Mouse (Mus musculus) neural tube, embryonic 13.5 days (tissue): ENCODE measurements around the gene Dpm3. TPM values are rescaled to one million over a fixed set of nuclear protein-coding genes. Genes with fewer than 3 reads are reported as not detected.
A peak's percentile ranks its signal among the peaks of the same experiment; 100 is the strongest.

Experiments
- ATAC-seq: fragments of 200-750 bp; cut with Nextera tagmentation; 2 replicates; pipeline ENCODE4 v1.8.0; 2017; ENCODE audit warnings: low read depth, mild to moderate bottlenecking, moderate TSS enrichment, moderate library complexity
- H3K27ac ChIP-seq: fragments of 300-500 bp; sonication (generic); replicated peaks from 2 replicates; pipeline ENCODE4 v1.5.1; 2015; ENCODE audit warnings: moderate library complexity, mild to moderate bottlenecking, inconsistent platforms
- H3K27me3 ChIP-seq: fragments of 300-500 bp; sonication (generic); 2 replicates; pipeline ENCODE4 v1.6.1; 2015; ENCODE audit warnings: mild to moderate bottlenecking, inconsistent platforms
- H3K36me3 ChIP-seq: fragments of 300-500 bp; sonication (generic); 2 replicates; pipeline ENCODE4 v1.6.1; 2015; ENCODE audit warnings: mild to moderate bottlenecking, inconsistent platforms
- H3K4me1 ChIP-seq: fragments of 300-500 bp; sonication (generic); replicated peaks from 2 replicates; pipeline ENCODE4 v1.6.1; 2015; ENCODE audit warnings: inconsistent platforms
- H3K4me2 ChIP-seq: fragments of 300-500 bp; sonication (generic); 2 replicates; pipeline ENCODE4 v1.6.1; 2015; ENCODE audit warnings: inconsistent platforms, mild to moderate bottlenecking, moderate library complexity
- H3K4me3 ChIP-seq: fragments of 300-500 bp; sonication (generic); 2 replicates; pipeline ENCODE4 v1.5.1; 2015; ENCODE audit warnings: mild to moderate bottlenecking, inconsistent platforms
- H3K9ac ChIP-seq: fragments of 300-500 bp; sonication (generic); 2 replicates; pipeline ENCODE4 v1.6.1; 2015; ENCODE audit warnings: moderate library complexity, mild to moderate bottlenecking, inconsistent platforms
- H3K9me3 ChIP-seq: fragments of 300-500 bp; sonication (generic); 2 replicates; pipeline ENCODE4 v1.6.1; 2016; ENCODE audit warnings: inconsistent platforms
- WGBS: fragments of 180-500 bp; shearing (Covaris S2); methylation state at CpG from one replicate; pipeline ENCODE4 v1.1.7; 2015; 5-methylcytosine and 5-hydroxymethylcytosine counted together
- polyA plus RNA-seq: library from polyadenylated mRNA; unstranded; fragments of >200 nt; fragmentation: Nextera tagmentation; extraction: Ambion mirVana; gene quantifications from 2 replicates; pipeline ENCODE4 v1.2.1, GENCODE M21; 2015

Dpm3 gene
- polyA plus RNA-seq, 1 experiment from 2014 or later, result 81.4 TPM

GRCm38 (mm10) chr3:89288503-89288928, 29.4 kb downstream of the Dpm3 start:
- Histone ChIP-seq H3K9me3 (no peaks in the 10 kb centered on the region), H3K36me3 (no peaks in the 10 kb centered on the region), H3K4me2 (no peak overlapping the region), H3K4me1 (peaks cover 6% of the 10 kb centered on the region), H3K4me3 (no peak overlapping the region), H3K9ac (no peak overlapping the region), H3K27me3 (no peaks in the 10 kb centered on the region), H3K27ac (no peak overlapping the region)
- WGBS, result 58% methylated on average over 7 of the region's 7 CpGs
- no peak for ATAC-seq

GRCm38 (mm10) chr3:89291874-89292273, 32.7 kb downstream of the Dpm3 start:
- Histone ChIP-seq H3K27ac (no peak overlapping the region), H3K9me3 (no peaks in the 10 kb centered on the region), H3K36me3 (no peaks in the 10 kb centered on the region), H3K9ac (no peak overlapping the region), H3K27me3 (no peaks in the 10 kb centered on the region), H3K4me2 (no peak overlapping the region), H3K4me3 (no peak overlapping the region), H3K4me1 (no peaks in the 10 kb centered on the region)
- WGBS, result 80% methylated on average over 10 of the region's 10 CpGs
- ATAC-seq, result no peak

DNA sequence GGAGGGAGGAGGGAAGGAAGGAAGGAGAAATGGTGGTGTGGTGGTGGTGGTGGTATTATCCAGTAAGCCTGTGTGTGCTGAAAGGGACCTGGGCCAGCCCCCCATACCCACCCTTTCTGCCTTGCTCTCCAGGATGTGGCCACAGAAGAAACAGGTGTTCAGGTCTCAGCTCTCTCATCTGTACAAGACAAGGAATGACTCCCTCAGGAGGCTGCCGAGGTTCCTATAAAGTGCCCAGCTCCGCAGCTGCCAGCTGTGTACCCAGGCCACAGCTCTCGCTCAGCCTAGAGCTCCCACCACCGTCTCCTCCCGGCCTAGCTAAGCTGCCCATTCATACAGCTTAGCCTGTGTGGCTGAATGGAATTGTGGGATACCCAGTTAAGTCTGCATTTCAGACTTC, 33.1 kb downstream of the Dpm3 start:
- no peak for ATAC-seq
- no peaks in the 10 kb centered on the region for H3K36me3 ChIP-seq
- H3K9ac ChIP-seq, result no peak overlapping the region
- H3K27me3 ChIP-seq, result no peaks in the 10 kb centered on the region
- WGBS, result 71% methylated on average over 5 of the region's 5 CpGs
- no peak overlapping the region for H3K4me3 ChIP-seq
- H3K4me1 ChIP-seq, result no peaks in the 10 kb centered on the region
- H3K9me3 ChIP-seq, result no peaks in the 10 kb centered on the region
- no peak overlapping the region for H3K27ac ChIP-seq
- H3K4me2 ChIP-seq, result no peak overlapping the region

- H3K4me3 ChIP-seq, result no peak overlapping the region
- no peak overlapping the region for H3K27ac ChIP-seq
- WGBS, result 93% methylated on average over 11 of the region's 11 CpGs
- no peak overlapping the region for H3K9ac ChIP-seq
- H3K9me3 ChIP-seq, result no peaks in the 10 kb centered on the region
- H3K27me3 ChIP-seq, result peaks cover 5% of the 10 kb centered on the region; the same call in 1 of the 2 replicates
- no peaks in the 10 kb centered on the region for H3K4me1 ChIP-seq
- no peak for ATAC-seq
- H3K36me3 ChIP-seq, result no peaks in the 10 kb centered on the region
- no peak overlapping the region for H3K4me2 ChIP-seq
Observed at GRCm38 (mm10) chr3:89293247-89293918, 34.2 kb downstream of the Dpm3 start.

- no peak overlapping the region for H3K9ac ChIP-seq
- no peak overlapping the region for H3K27ac ChIP-seq
- no peak overlapping the region for H3K4me2 ChIP-seq
- H3K4me1 ChIP-seq, result no peaks in the 10 kb centered on the region; the same call in 1 of the 2 replicates
- ATAC-seq, result no peak
- no peak overlapping the region for H3K4me3 ChIP-seq
- no peaks in the 10 kb centered on the region for H3K36me3 ChIP-seq
- H3K9me3 ChIP-seq, result no peaks in the 10 kb centered on the region
- 74% methylated on average over 5 of the region's 5 CpGs for WGBS
- peaks cover 10% of the 10 kb centered on the region for H3K27me3 ChIP-seq
Observed at GRCm38 (mm10) chr3:89294195-89294594, 35.0 kb downstream of the Dpm3 start.

GRCm38 (mm10) chr3:89295685-89296230, 36.6 kb downstream of the Dpm3 start:
- H3K27me3 ChIP-seq, result peaks cover 17% of the 10 kb centered on the region
- no peak overlapping the region for H3K9ac ChIP-seq
- H3K4me2 ChIP-seq, result no peak overlapping the region
- H3K4me3 ChIP-seq, result no peak overlapping the region
- 79% methylated on average over 8 of the region's 8 CpGs for WGBS
- no peaks in the 10 kb centered on the region for H3K36me3 ChIP-seq
- H3K27ac ChIP-seq, result no peak overlapping the region
- H3K9me3 ChIP-seq, result no peaks in the 10 kb centered on the region
- ATAC-seq, result no peak
- peaks cover 10% of the 10 kb centered on the region for H3K4me1 ChIP-seq

GRCm38 (mm10) chr3:89296761-89297396, 37.7 kb downstream of the Dpm3 start:
- H3K4me3 ChIP-seq, result no peak overlapping the region
- H3K27me3 ChIP-seq, result peaks cover 17% of the 10 kb centered on the region
- H3K4me2 ChIP-seq, result no peak overlapping the region
- H3K27ac ChIP-seq, result no peak overlapping the region
- H3K9ac ChIP-seq, result no peak overlapping the region
- no peak for ATAC-seq
- no peaks in the 10 kb centered on the region for H3K36me3 ChIP-seq
- H3K4me1 ChIP-seq, result peaks cover 10% of the 10 kb centered on the region
- WGBS, result 86% methylated on average over 11 of the region's 11 CpGs
- no peaks in the 10 kb centered on the region for H3K9me3 ChIP-seq

GRCm38 (mm10) chr3:89298908-89299307, 39.8 kb downstream of the Dpm3 start:
- H3K4me3 ChIP-seq, result no peak overlapping the region
- H3K27me3 ChIP-seq, result peaks cover 20% of the 10 kb centered on the region
- ATAC-seq, result no peak
- H3K4me1 ChIP-seq, result peaks cover 10% of the 10 kb centered on the region
- H3K4me2 ChIP-seq, result no peak overlapping the region
- 77% methylated on average over 6 of the region's 6 CpGs for WGBS
- H3K27ac ChIP-seq, result no peak overlapping the region
- no peaks in the 10 kb centered on the region for H3K36me3 ChIP-seq
- no peak overlapping the region for H3K9ac ChIP-seq
- no peaks in the 10 kb centered on the region for H3K9me3 ChIP-seq

DNA sequence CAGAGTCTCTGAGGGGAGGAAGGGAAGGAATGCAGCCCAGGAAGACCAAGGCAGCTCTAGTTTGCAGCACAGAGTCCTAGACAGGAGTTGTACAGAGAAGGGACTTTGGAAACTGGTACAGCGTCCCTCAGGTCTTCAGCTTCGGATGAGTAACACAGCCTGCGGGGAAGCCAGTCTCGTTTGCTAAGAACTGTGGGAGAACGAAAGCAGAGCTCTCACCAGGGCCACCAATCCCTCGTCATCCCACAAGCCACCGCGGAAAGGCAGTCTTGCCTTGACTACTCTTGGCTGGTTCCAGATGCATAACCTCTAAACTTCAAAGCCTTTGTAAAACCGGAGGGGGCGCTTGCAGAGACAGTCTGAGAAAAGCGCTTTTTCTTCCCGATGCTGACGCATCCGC, 40.3 kb downstream of the Dpm3 start:
- no peak for ATAC-seq
- peak overlapping the region; percentile 18 for H3K4me3 ChIP-seq

DNA sequence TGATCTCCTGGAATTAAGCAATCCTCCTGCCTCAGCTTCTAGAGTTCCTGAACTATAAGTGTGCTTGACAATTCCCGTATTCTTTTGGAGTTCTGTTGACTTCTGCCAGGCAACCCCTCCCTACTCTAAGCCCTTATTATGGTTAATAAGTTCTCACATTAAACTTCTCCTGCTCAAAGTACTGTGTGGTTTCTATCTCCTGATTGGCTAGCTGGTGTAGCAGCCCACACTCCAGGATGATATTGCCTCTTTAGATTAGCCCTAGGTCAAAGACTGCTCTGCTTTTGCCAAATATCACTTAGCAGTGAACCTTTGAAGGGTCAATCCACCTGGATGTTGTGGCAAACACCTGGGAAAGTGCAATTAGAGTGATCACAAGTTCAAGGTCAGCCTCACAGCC, 40.9 kb downstream of the Dpm3 start:
- no peak overlapping the region for H3K27ac ChIP-seq
- peak overlapping the region; percentile 18; the same call in 1 of the 2 replicates for H3K4me3 ChIP-seq
- peaks cover 10% of the 10 kb centered on the region for H3K4me1 ChIP-seq
- H3K9me3 ChIP-seq, result no peaks in the 10 kb centered on the region
- ATAC-seq, result no peak
- no peak overlapping the region for H3K9ac ChIP-seq
- peaks cover 20% of the 10 kb centered on the region for H3K27me3 ChIP-seq
- 72% methylated on average over 1 of the region's 1 CpGs for WGBS
- no peaks in the 10 kb centered on the region for H3K36me3 ChIP-seq
- H3K4me2 ChIP-seq, result peak overlapping the region; percentile 49

More for the DNA sequence above, 40.3 kb downstream of the Dpm3 start:
- Histone ChIP-seq H3K4me1 (peaks cover 10% of the 10 kb centered on the region), H3K9ac (0 out of 2 replicates have a peak overlapping the region, but pooled peaks have one; percentile 22), H3K27ac (no peak overlapping the region), H3K4me2 (peak overlapping the region; percentile 49), H3K36me3 (no peaks in the 10 kb centered on the region), H3K9me3 (no peaks in the 10 kb centered on the region), H3K27me3 (peaks cover 20% of the 10 kb centered on the region)
- WGBS, result 3% methylated on average over 14 of the region's 14 CpGs

- no peaks in the 10 kb centered on the region for H3K9me3 ChIP-seq
- peaks cover 10% of the 10 kb centered on the region for H3K4me1 ChIP-seq
- peaks cover 20% of the 10 kb centered on the region for H3K27me3 ChIP-seq
- no peak overlapping the region for H3K4me2 ChIP-seq
- no peak overlapping the region for H3K27ac ChIP-seq
- H3K4me3 ChIP-seq, result no peak overlapping the region
- no peaks in the 10 kb centered on the region for H3K36me3 ChIP-seq
- no peak overlapping the region for H3K9ac ChIP-seq
- ATAC-seq, result no peak
- 70% methylated on average over 2 of the region's 2 CpGs for WGBS
Observed at GRCm38 (mm10) chr3:89300514-89300913, 41.4 kb downstream of the Dpm3 start.

DNA sequence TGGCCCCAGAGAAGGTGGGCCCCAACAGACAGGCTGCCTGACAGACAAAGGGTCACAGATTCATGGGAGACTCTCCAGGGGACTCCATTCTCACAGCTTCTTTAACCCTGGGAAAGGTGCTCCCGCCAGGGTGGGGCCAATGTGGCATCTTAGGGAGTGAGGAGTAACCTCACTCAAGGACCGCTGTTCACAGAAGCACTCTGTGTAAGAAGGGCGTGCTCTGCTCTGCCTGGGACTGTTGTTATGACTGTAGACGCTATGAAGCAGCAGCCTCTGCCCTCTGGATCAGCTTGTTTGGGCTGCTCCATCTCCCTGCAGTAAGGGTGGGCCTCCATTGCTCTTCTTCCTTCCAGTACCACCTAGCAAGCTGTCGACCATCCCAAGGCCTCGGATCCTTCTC, 45.3 kb downstream of the Dpm3 start:
- no peak overlapping the region for H3K9ac ChIP-seq
- no peak overlapping the region for H3K4me3 ChIP-seq
- no peaks in the 10 kb centered on the region for H3K9me3 ChIP-seq
- H3K4me1 ChIP-seq, result peaks cover 8% of the 10 kb centered on the region
- peaks cover 9% of the 10 kb centered on the region for H3K27me3 ChIP-seq
- no peak for ATAC-seq
- H3K4me2 ChIP-seq, result no peak overlapping the region
- H3K27ac ChIP-seq, result no peak overlapping the region
- 70% methylated on average over 6 of the region's 6 CpGs for WGBS
- no peaks in the 10 kb centered on the region for H3K36me3 ChIP-seq
